Mouse (Mus musculus): ENCODE measurements around the gene Gng2. TPM values are rescaled to one million over a fixed set of nuclear protein-coding genes. Genes with fewer than 3 reads are reported as not detected.
A peak's percentile ranks its signal among the peaks of the same experiment; 100 is the strongest.

The Gng2 gene
- polyA plus RNA-seq, 1 experiment from 2014 or later = 43.6 TPM

- Histone ChIP-seq H3K9me3 (replicated peaks; ENCODE audit: control insufficient read depth, low read length) (no peaks in the 10 kb centered on the region), H3K36me3 (ENCODE audit: control insufficient read depth, insufficient read depth, low read length) (no peaks in the 10 kb centered on the region), H3K4me2 (ENCODE audit: low read depth, low read length) (no peak overlapping the region), H3K4me3 (replicated peaks; ENCODE audit: low read length) (no peak overlapping the region), H3K4me1 (ENCODE audit: control insufficient read depth, insufficient read depth, low read length) (no peaks in the 10 kb centered on the region), H3K27ac (ENCODE audit: low read length) (no peak overlapping the region), H3K27me3 (ENCODE audit: control insufficient read depth, insufficient read depth, low read length) (no peaks in the 10 kb centered on the region), H3K9ac (ENCODE audit: low read length) (no peak overlapping the region)
- no peak for ATAC-seq (ENCODE audit: insufficient read depth, low FRiP score)
- 73% methylated on average over 4 of the region's 4 CpGs for WGBS
Measured at GRCm38 (mm10) chr14:19995943-19996342, 18.5 kb upstream of the Gng2 start.

DNA sequence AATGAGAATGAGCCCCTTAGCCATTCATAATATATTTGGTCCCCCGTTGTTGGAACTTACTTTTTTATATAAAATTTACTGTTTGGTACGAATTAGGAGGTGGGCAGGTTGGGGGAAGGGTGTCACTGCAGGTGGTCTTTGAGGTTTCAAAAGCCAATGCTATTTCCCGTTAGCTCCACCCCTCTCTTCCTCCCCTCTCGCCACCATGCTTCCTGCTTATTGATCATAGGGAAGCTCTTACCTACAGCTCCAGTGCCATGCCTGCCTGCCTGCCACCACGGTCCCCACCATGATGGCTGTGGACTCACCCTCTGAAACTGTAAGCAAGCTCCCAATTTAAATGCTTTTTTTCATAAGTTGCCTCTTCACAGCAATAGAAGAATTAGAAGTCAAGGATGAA lies 16.6 kb upstream of the Gng2 start:
- Histone ChIP-seq H3K27ac (ENCODE audit: low read length) (no peak overlapping the region), H3K36me3 (ENCODE audit: control insufficient read depth, insufficient read depth, low read length) (no peaks in the 10 kb centered on the region), H3K4me3 (replicated peaks; ENCODE audit: low read length) (no peak overlapping the region), H3K9ac (ENCODE audit: low read length) (no peak overlapping the region), H3K9me3 (replicated peaks; ENCODE audit: control insufficient read depth, low read length) (no peaks in the 10 kb centered on the region), H3K27me3 (ENCODE audit: control insufficient read depth, insufficient read depth, low read length) (no peaks in the 10 kb centered on the region), H3K4me1 (ENCODE audit: control insufficient read depth, insufficient read depth, low read length) (no peaks in the 10 kb centered on the region), H3K4me2 (ENCODE audit: low read depth, low read length) (no peak overlapping the region)
- 61% methylated on average over 5 of the region's 5 CpGs for WGBS
- ATAC-seq (ENCODE audit: insufficient read depth, low FRiP score) = no peak

DNA sequence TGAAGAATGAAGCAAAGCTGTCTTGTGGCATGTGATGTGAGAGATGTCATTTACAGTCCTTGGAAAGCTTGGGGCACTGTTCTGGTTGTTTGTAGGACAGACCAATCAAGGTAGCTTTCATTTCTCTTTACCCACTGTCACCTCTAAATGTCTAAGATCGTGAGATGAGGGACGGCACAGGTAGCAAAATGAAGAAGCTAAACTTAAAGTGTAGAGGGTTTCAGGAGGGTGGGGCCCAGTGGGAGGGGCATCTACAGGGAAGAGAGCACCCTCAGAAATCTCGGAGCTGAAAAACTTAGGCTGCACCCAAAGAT lies 16.1 kb upstream of the Gng2 start:
- no peak overlapping the region for H3K9ac ChIP-seq (ENCODE audit: low read length)
- 79% methylated on average over 3 of the region's 3 CpGs for WGBS
- no peak overlapping the region for H3K4me2 ChIP-seq (ENCODE audit: low read depth, low read length)
- no peaks in the 10 kb centered on the region for H3K27me3 ChIP-seq (ENCODE audit: control insufficient read depth, insufficient read depth, low read length)
- no peak overlapping the region for H3K27ac ChIP-seq (ENCODE audit: low read length)
- H3K4me1 ChIP-seq (ENCODE audit: control insufficient read depth, insufficient read depth, low read length) = no peaks in the 10 kb centered on the region
- H3K9me3 ChIP-seq (replicated peaks; ENCODE audit: control insufficient read depth, low read length) = no peaks in the 10 kb centered on the region
- H3K36me3 ChIP-seq (ENCODE audit: control insufficient read depth, insufficient read depth, low read length) = no peaks in the 10 kb centered on the region
- no peak overlapping the region for H3K4me3 ChIP-seq (replicated peaks; ENCODE audit: low read length)
- ATAC-seq (ENCODE audit: insufficient read depth, low FRiP score) = no peak

DNA sequence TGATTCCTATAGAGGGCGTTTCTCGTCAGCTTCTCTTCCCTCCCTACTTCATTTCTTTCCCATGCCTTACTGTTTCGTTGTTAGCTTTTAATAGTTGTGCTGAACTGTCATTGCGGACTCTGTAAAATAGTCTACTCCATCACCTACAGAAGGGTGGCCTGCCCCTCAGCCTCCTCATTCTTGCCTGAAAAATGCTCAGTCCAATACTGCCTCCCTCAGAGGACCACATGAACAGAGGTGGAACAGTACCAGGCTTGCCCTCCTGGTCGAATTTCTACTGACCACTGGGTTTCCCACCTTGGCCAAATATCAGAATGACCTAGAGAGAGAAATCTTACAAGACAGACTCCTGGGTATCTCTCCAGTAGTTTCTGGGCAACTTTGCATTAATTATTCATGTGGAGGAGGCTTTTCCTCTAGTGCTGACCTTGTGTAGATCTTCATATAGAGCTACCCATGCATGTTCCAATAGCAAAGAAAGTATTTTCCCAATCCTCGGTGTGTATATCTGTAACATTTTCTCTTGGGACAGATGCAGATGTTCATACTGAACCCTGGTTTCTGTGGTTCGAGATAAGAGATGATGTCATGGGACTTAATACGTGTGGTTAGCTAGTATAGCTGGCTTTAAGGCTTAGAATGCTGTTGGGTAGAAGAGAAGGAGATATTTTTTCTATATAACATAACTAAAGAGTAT lies 15.6 kb upstream of the Gng2 start:
- Histone ChIP-seq H3K9me3 (replicated peaks; ENCODE audit: control insufficient read depth, low read length) (no peaks in the 10 kb centered on the region), H3K4me3 (replicated peaks; ENCODE audit: low read length) (no peak overlapping the region), H3K9ac (ENCODE audit: low read length) (no peak overlapping the region), H3K4me2 (ENCODE audit: low read depth, low read length) (no peak overlapping the region), H3K36me3 (ENCODE audit: control insufficient read depth, insufficient read depth, low read length) (no peaks in the 10 kb centered on the region), H3K4me1 (ENCODE audit: control insufficient read depth, insufficient read depth, low read length) (no peaks in the 10 kb centered on the region), H3K27me3 (ENCODE audit: control insufficient read depth, insufficient read depth, low read length) (no peaks in the 10 kb centered on the region), H3K27ac (ENCODE audit: low read length) (no peak overlapping the region)
- WGBS = 74% methylated on average over 8 of the region's 8 CpGs
- ATAC-seq (ENCODE audit: insufficient read depth, low FRiP score) = no peak

DNA sequence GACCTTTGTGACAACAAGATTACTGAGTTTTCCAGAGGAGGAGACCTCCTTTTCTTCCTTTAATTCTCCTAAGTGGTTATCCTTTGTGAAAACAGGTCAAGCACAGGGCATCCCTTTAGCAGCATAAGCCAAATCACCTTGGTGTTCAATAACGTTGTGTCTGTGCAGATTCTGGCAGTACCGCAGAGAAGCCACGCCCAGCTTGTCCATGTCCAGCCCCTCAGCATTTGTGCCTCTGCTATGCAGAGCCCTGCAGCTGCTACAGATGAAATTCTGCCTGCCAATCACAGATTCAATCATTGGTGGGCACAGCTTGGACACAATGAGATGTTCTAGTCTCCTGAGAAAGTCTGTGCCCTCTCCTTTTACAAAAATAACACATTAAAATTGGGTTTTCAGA lies 14.4 kb upstream of the Gng2 start:
- H3K27me3 ChIP-seq (ENCODE audit: control insufficient read depth, insufficient read depth, low read length) = no peaks in the 10 kb centered on the region
- H3K4me3 ChIP-seq (replicated peaks; ENCODE audit: low read length) = no peak overlapping the region
- no peak overlapping the region for H3K4me2 ChIP-seq (ENCODE audit: low read depth, low read length)
- WGBS = 38% methylated on average over 3 of the region's 3 CpGs
- no peak overlapping the region for H3K27ac ChIP-seq (ENCODE audit: low read length)
- no peaks in the 10 kb centered on the region for H3K4me1 ChIP-seq (ENCODE audit: control insufficient read depth, insufficient read depth, low read length)
- H3K9me3 ChIP-seq (replicated peaks; ENCODE audit: control insufficient read depth, low read length) = no peaks in the 10 kb centered on the region
- no peak overlapping the region for H3K9ac ChIP-seq (ENCODE audit: low read length)
- no peak for ATAC-seq (ENCODE audit: insufficient read depth, low FRiP score)
- H3K36me3 ChIP-seq (ENCODE audit: control insufficient read depth, insufficient read depth, low read length) = no peaks in the 10 kb centered on the region

DNA sequence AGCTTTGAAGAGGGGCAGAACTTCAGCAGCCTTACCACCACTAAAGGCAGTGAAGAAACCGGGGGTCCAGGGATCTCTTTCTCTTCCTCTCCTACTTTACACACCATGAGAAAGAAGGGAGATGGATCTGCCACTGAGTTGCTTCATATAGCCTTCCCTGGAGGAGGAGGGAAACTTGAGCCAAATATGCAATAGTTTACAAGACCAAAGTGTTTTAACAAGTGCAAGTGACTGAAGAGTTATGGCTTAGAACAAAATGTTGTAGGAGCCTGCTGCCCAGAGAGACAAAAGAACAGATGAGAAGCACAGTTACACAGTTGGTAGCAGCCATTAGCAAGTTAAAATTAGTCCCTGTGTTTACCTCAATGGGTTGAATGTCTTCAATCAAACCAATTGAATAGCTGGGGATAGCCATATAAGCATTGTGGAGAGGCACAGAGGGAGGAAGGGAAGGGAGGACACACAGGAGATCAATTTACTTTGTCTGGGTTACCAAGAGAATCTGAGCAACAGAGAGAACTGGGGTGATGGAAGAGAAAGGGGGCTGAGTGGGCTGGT lies 13.1 kb upstream of the Gng2 start:
- Histone ChIP-seq H3K36me3 (ENCODE audit: control insufficient read depth, insufficient read depth, low read length) (no peaks in the 10 kb centered on the region), H3K4me1 (ENCODE audit: control insufficient read depth, insufficient read depth, low read length) (peaks cover 8% of the 10 kb centered on the region), H3K9ac (ENCODE audit: low read length) (no peak overlapping the region), H3K4me3 (replicated peaks; ENCODE audit: low read length) (no peak overlapping the region), H3K27me3 (ENCODE audit: control insufficient read depth, insufficient read depth, low read length) (no peaks in the 10 kb centered on the region), H3K4me2 (ENCODE audit: low read depth, low read length) (no peak overlapping the region), H3K27ac (ENCODE audit: low read length) (no peak overlapping the region), H3K9me3 (replicated peaks; ENCODE audit: control insufficient read depth, low read length) (no peaks in the 10 kb centered on the region)
- no peak for ATAC-seq (ENCODE audit: insufficient read depth, low FRiP score)
- WGBS = 48% methylated on average over 1 of the region's 1 CpGs

- ATAC-seq (ENCODE audit: insufficient read depth, low FRiP score) = no peak
- no peaks in the 10 kb centered on the region for H3K9me3 ChIP-seq (replicated peaks; ENCODE audit: control insufficient read depth, low read length)
- H3K36me3 ChIP-seq (ENCODE audit: control insufficient read depth, insufficient read depth, low read length) = no peaks in the 10 kb centered on the region
- H3K4me3 ChIP-seq (replicated peaks; ENCODE audit: low read length) = no peak overlapping the region
- 79% methylated on average over 3 of the region's 3 CpGs for WGBS
- H3K27me3 ChIP-seq (ENCODE audit: control insufficient read depth, insufficient read depth, low read length) = no peaks in the 10 kb centered on the region
- no peak overlapping the region for H3K27ac ChIP-seq (ENCODE audit: low read length)
- H3K4me2 ChIP-seq (ENCODE audit: low read depth, low read length) = no peak overlapping the region
- no peak overlapping the region for H3K9ac ChIP-seq (ENCODE audit: low read length)
- H3K4me1 ChIP-seq (ENCODE audit: control insufficient read depth, insufficient read depth, low read length) = peaks cover 17% of the 10 kb centered on the region
Measured at GRCm38 (mm10) chr14:19988410-19988809, 11.0 kb upstream of the Gng2 start.

DNA sequence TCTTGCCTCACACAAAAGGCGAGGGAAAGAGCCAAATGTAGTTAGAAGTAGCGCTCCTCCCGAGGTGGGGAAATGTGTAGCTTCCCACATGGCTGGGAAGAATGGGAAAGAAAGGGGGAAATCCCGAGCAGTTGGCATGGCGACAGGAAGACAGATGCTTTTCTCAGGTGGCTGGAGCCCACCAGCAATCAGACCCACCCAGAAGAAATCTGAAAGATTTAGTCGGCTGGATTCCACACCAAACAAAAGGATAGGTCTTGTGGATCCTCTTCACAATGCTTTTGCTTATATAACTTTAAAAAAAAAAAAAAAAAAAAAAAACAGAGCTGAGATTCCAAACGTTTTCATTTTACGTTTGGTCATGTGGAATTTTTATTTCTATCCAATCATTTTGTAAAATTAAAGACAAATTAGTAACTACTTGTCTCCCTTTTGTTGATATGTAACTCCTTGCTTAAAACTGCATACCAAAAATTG lies 10.0 kb upstream of the Gng2 start:
- no peaks in the 10 kb centered on the region for H3K36me3 ChIP-seq (ENCODE audit: control insufficient read depth, insufficient read depth, low read length)
- no peaks in the 10 kb centered on the region for H3K9me3 ChIP-seq (replicated peaks; ENCODE audit: control insufficient read depth, low read length)
- 10% methylated on average over 8 of the region's 8 CpGs for WGBS
- H3K4me1 ChIP-seq (ENCODE audit: control insufficient read depth, insufficient read depth, low read length) = peaks cover 17% of the 10 kb centered on the region
- H3K27me3 ChIP-seq (ENCODE audit: control insufficient read depth, insufficient read depth, low read length) = no peaks in the 10 kb centered on the region
- peak overlapping the region; percentile 20 for H3K4me3 ChIP-seq (replicated peaks; ENCODE audit: low read length)
- no peak for ATAC-seq (ENCODE audit: insufficient read depth, low FRiP score)
- H3K4me2 ChIP-seq (ENCODE audit: low read depth, low read length) = peak overlapping the region; percentile 49
- peak overlapping the region; percentile 90 for H3K27ac ChIP-seq (ENCODE audit: low read length)
- no peak overlapping the region; the same call in 1 of the 2 replicates for H3K9ac ChIP-seq (ENCODE audit: low read length)

DNA sequence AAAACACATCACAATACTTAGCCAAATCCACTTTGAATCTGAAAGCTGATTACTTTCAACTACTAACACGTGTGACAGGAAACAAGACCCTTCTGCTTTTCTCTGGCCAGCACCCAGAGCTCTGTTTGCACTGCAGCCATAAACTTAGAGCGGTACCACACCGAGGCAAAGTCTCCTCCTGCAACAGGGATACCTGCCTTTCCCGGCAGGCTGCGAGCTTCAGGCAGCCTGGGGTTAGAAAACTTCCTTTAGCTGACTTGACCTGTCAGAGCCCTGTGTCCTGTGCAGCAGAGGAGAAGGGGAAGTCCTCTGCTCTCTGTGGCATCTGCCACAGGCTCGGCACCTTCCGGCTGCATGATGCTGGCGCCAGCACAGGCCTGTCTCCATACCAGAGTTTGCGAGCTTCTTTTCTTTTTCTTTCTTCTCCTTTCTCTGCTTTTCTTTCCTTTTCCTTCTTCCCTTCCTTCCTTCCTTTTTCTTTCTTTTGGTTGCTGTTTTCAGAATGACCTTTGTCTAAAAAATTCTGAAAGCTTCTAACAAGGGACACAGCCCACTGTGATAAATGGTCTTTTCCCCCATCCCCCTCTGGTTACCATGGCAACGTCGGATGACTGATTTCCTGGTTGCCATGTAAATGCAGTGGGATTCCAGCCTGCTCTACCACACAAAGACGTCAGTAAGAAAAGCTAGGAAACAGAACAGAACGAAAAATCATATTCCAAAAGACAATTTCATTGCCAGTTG lies 9.4 kb upstream of the Gng2 start:
- Histone ChIP-seq H3K27ac (ENCODE audit: low read length) (peak overlapping the region; percentile 90), H3K9ac (ENCODE audit: low read length) (peak overlapping the region; percentile 41), H3K4me2 (ENCODE audit: low read depth, low read length) (peak overlapping the region; percentile 49), H3K4me3 (replicated peaks; ENCODE audit: low read length) (peak overlapping the region; percentile 20), H3K4me1 (ENCODE audit: control insufficient read depth, insufficient read depth, low read length) (peaks cover 17% of the 10 kb centered on the region), H3K27me3 (ENCODE audit: control insufficient read depth, insufficient read depth, low read length) (no peaks in the 10 kb centered on the region), H3K36me3 (ENCODE audit: control insufficient read depth, insufficient read depth, low read length) (no peaks in the 10 kb centered on the region), H3K9me3 (replicated peaks; ENCODE audit: control insufficient read depth, low read length) (no peaks in the 10 kb centered on the region)
- peak; percentile 71 for ATAC-seq (ENCODE audit: insufficient read depth, low FRiP score)
- 1% methylated on average over 13 of the region's 13 CpGs for WGBS

Data from stomach, embryonic 16.5 days (tissue).